ENCODE assay signal across 16 mouse cellular contexts in genomic region chr7:143159446-143159845, GRCm38 (mm10). TPM values are rescaled to one million over a fixed set of nuclear protein-coding genes. Genes with fewer than 3 reads are reported as not detected.
DNase-seq lines count a peak whose midpoint lies in the region; ATAC-seq and TF ChIP-seq lines count a peak whose summit lies in the region.
"Had no signal": no experiment of that assay in that cellular context is flagged by ENCODE, and none has a peak within 500 bp of the region (broad histone marks: within the 10 kb centered on the region; RNA-seq: fewer than 3 reads in every experiment).

No protein-coding gene starts in this region.

- no peak overlapping the region for H3K9ac ChIP-seq in forebrain, embryonic 11.5 days (ENCODE audit: low read length)
- H3K9ac ChIP-seq in forebrain, postnatal 0 days, result no peak overlapping the region
- H3K9ac ChIP-seq in hindbrain, embryonic 14.5 days, result no peak overlapping the region
- no peak overlapping the region for H3K9ac ChIP-seq in neural tube, embryonic 11.5 days (ENCODE audit: low read length)
- H3K9ac ChIP-seq in neural tube, embryonic 14.5 days (replicated peaks; ENCODE audit: low read depth, low read length), result no peak overlapping the region
- H3K9ac ChIP-seq: liver, postnatal 0 days had no signal

- no peaks in the 10 kb centered on the region; the same call in 1 of the 2 replicates for H3K27me3 ChIP-seq in forebrain, embryonic 11.5 days (ENCODE audit: control insufficient read depth, insufficient read depth, low read length)
- H3K27me3 ChIP-seq in forebrain, postnatal 0 days (ENCODE audit: insufficient read depth, low read length), result no peaks in the 10 kb centered on the region; the same call in none of the 2 replicates
- H3K27me3 ChIP-seq in hindbrain, embryonic 10.5 days (ENCODE audit: insufficient read depth, poor library complexity, severe bottlenecking), result peaks cover 30% of the 10 kb centered on the region
- no peaks in the 10 kb centered on the region for H3K27me3 ChIP-seq in hindbrain, embryonic 14.5 days (ENCODE audit: control insufficient read depth, insufficient read depth, low read length)
- no peaks in the 10 kb centered on the region for H3K27me3 ChIP-seq in neural tube, embryonic 11.5 days (ENCODE audit: control insufficient read depth, insufficient read depth, low read length)
- H3K27me3 ChIP-seq in neural tube, embryonic 14.5 days (ENCODE audit: control insufficient read depth, insufficient read depth, low read length), result no peaks in the 10 kb centered on the region

- H3K4me3 ChIP-seq in forebrain, embryonic 11.5 days (ENCODE audit: low read depth, low read length), result no peak overlapping the region
- H3K4me3 ChIP-seq in forebrain, postnatal 0 days (ENCODE audit: low read depth, low read length), result no peak overlapping the region
- H3K4me3 ChIP-seq in hindbrain, embryonic 10.5 days, result no peak overlapping the region
- H3K4me3 ChIP-seq in hindbrain, embryonic 14.5 days (replicated peaks; ENCODE audit: low read length), result no peak overlapping the region
- H3K4me3 ChIP-seq in neural tube, embryonic 11.5 days (ENCODE audit: low read depth, low read length), result no peak overlapping the region
- H3K4me3 ChIP-seq in neural tube, embryonic 14.5 days (ENCODE audit: low read depth, low read length), result no peak overlapping the region
- H3K4me3 ChIP-seq: erythroblast, embryonic 14.5 days had no signal

- no peak for DNase-seq in forebrain, embryonic 11.5 days (ENCODE audit: low spot score)
- DNase-seq in forebrain, postnatal 0 days, result no peak
- DNase-seq in hindbrain, embryonic 10.5 days (ENCODE audit: low spot score), result peak; percentile 33
- no peak for DNase-seq in hindbrain, embryonic 14.5 days (ENCODE audit: low spot score)
- DNase-seq in neural tube, embryonic 11.5 days (ENCODE audit: low spot score), result no peak
- no peak for DNase-seq in neural tube, embryonic 10.5 days (ENCODE audit: extremely low spot score, low spot score)
- DNase-seq in thymus, postnatal 10 days (ENCODE audit: low spot score in 2 of 2), result no peak
- DNase-seq: adrenal gland, postnatal 10 days; cerebellum, postnatal 25 days; gastrocnemius, postnatal 10 days; kidney, adult 9 months; liver, postnatal 0 days; right cerebral cortex, postnatal 14 days; thymus, adult 2 months had no signal

- H3K4me2 ChIP-seq in forebrain, embryonic 11.5 days (ENCODE audit: low read depth, low read length, severe bottlenecking), result no peak overlapping the region
- H3K4me2 ChIP-seq in forebrain, postnatal 0 days (ENCODE audit: low read depth), result no peak overlapping the region
- H3K4me2 ChIP-seq in hindbrain, embryonic 14.5 days (replicated peaks), result no peak overlapping the region
- no peak overlapping the region for H3K4me2 ChIP-seq in neural tube, embryonic 11.5 days (ENCODE audit: low read depth)
- H3K4me2 ChIP-seq in neural tube, embryonic 14.5 days (ENCODE audit: low read depth, low read length), result no peak overlapping the region

- TF ChIP-seq CTCF in forebrain, postnatal 0 days (IDR thresholded peaks at IDR 0.05; ENCODE audit: low read depth), result no peak

- WGBS in forebrain, embryonic 11.5 days, result 45% methylated on average over 11 of the region's 11 CpGs
- 54% methylated on average over 11 of the region's 11 CpGs for WGBS in forebrain, postnatal 0 days
- WGBS in hindbrain, embryonic 10.5 days, result 41% methylated on average over 11 of the region's 11 CpGs
- 25% methylated on average over 11 of the region's 11 CpGs for WGBS in hindbrain, embryonic 14.5 days
- 49% methylated on average over 11 of the region's 11 CpGs for WGBS in neural tube, embryonic 11.5 days
- 31% methylated on average over 11 of the region's 11 CpGs for WGBS in neural tube, embryonic 14.5 days

- H3K27ac ChIP-seq in forebrain, embryonic 11.5 days (ENCODE audit: low read depth, low read length), result no peak overlapping the region
- no peak overlapping the region for H3K27ac ChIP-seq in forebrain, postnatal 0 days (ENCODE audit: low read depth, low read length)
- peak overlapping the region; percentile 80 for H3K27ac ChIP-seq in hindbrain, embryonic 10.5 days
- no peak overlapping the region for H3K27ac ChIP-seq in hindbrain, embryonic 14.5 days
- no peak overlapping the region for H3K27ac ChIP-seq in neural tube, embryonic 11.5 days (ENCODE audit: low read depth, low read length)
- H3K27ac ChIP-seq in neural tube, embryonic 14.5 days (ENCODE audit: low read depth, low read length), result no peak overlapping the region

- no peaks in the 10 kb centered on the region for H3K36me3 ChIP-seq in forebrain, embryonic 11.5 days (ENCODE audit: control insufficient read depth, insufficient read depth, low read length)
- H3K36me3 ChIP-seq in forebrain, postnatal 0 days (ENCODE audit: insufficient read depth), result no peaks in the 10 kb centered on the region
- no peaks in the 10 kb centered on the region for H3K36me3 ChIP-seq in hindbrain, embryonic 10.5 days
- H3K36me3 ChIP-seq in hindbrain, embryonic 14.5 days (replicated peaks; ENCODE audit: control insufficient read depth, insufficient read depth), result no peaks in the 10 kb centered on the region
- H3K36me3 ChIP-seq in neural tube, embryonic 11.5 days (ENCODE audit: control insufficient read depth, insufficient read depth, low read length), result no peaks in the 10 kb centered on the region
- H3K36me3 ChIP-seq in neural tube, embryonic 14.5 days (ENCODE audit: control insufficient read depth, insufficient read depth, low read length), result no peaks in the 10 kb centered on the region

- 0 out of 2 replicates have a peak, but pooled peaks have one; percentile 24 for ATAC-seq in forebrain, embryonic 11.5 days (replicated peaks; ENCODE audit: low FRiP score)
- no peak for ATAC-seq in forebrain, postnatal 0 days
- no peak for ATAC-seq in hindbrain, embryonic 14.5 days (ENCODE audit: low FRiP score)
- peak; percentile 60; the same call in 1 of the 2 replicates for ATAC-seq in neural tube, embryonic 11.5 days (ENCODE audit: insufficient read depth, low FRiP score, low TSS enrichment)
- 0 out of 2 replicates have a peak, but pooled peaks have one; percentile 9 for ATAC-seq in neural tube, embryonic 14.5 days (ENCODE audit: low read depth)
- ATAC-seq: liver, postnatal 0 days had no signal

- H3K9me3 ChIP-seq in forebrain, embryonic 11.5 days (ENCODE audit: control insufficient read depth, low read length), result no peaks in the 10 kb centered on the region
- H3K9me3 ChIP-seq in forebrain, postnatal 0 days (ENCODE audit: low read length), result no peaks in the 10 kb centered on the region
- no peaks in the 10 kb centered on the region for H3K9me3 ChIP-seq in hindbrain, embryonic 10.5 days
- no peaks in the 10 kb centered on the region for H3K9me3 ChIP-seq in hindbrain, embryonic 14.5 days (ENCODE audit: control insufficient read depth, low read length)
- no peaks in the 10 kb centered on the region for H3K9me3 ChIP-seq in neural tube, embryonic 11.5 days (ENCODE audit: control insufficient read depth, low read length)
- no peaks in the 10 kb centered on the region for H3K9me3 ChIP-seq in neural tube, embryonic 14.5 days (ENCODE audit: control insufficient read depth, low read length)

- peaks cover 11% of the 10 kb centered on the region for H3K4me1 ChIP-seq in forebrain, embryonic 11.5 days (replicated peaks; ENCODE audit: control insufficient read depth, insufficient read depth, low read length)
- H3K4me1 ChIP-seq in forebrain, postnatal 0 days (ENCODE audit: insufficient read depth), result no peaks in the 10 kb centered on the region
- H3K4me1 ChIP-seq in hindbrain, embryonic 10.5 days (replicated peaks), result peaks cover 31% of the 10 kb centered on the region
- H3K4me1 ChIP-seq in hindbrain, embryonic 14.5 days (replicated peaks; ENCODE audit: control insufficient read depth, insufficient read depth, low read length), result peaks cover 16% of the 10 kb centered on the region
- peaks cover 10% of the 10 kb centered on the region for H3K4me1 ChIP-seq in neural tube, embryonic 11.5 days (ENCODE audit: control insufficient read depth, insufficient read depth, low read length)
- peaks cover 6% of the 10 kb centered on the region for H3K4me1 ChIP-seq in neural tube, embryonic 14.5 days (ENCODE audit: control insufficient read depth, insufficient read depth, low read length)

RNA-seq across cellular contexts. Expression of gene Kcnq1, which starts 53.3 kb away (rescaled TPM):
- 1.1 and 1.5 TPM in 2 replicates for polyA plus RNA-seq in forebrain, embryonic 11.5 days (2014; fragmentation: Nextera tagmentation; extraction: Ambion mirVana)
- total RNA-seq in forebrain, postnatal 0 days (2014; rRNA removed), result 0.77 and 1.00 TPM in 2 replicates
- 1.1 and 2.0 TPM in 2 replicates for polyA plus RNA-seq in forebrain, postnatal 0 days (2015; fragmentation: Nextera tagmentation; extraction: Ambion mirVana)
- polyA plus RNA-seq in hindbrain, embryonic 10.5 days (2016; fragmentation: Nextera tagmentation; extraction: Ambion mirVana), result 0.98 and 2.3 TPM in 2 replicates
- 0.94 and 1.3 TPM in 2 replicates for polyA plus RNA-seq in hindbrain, embryonic 14.5 days (2014; fragmentation: Nextera tagmentation; extraction: Ambion mirVana)
- polyA plus RNA-seq in neural tube, embryonic 11.5 days (2014; fragmentation: Nextera tagmentation; extraction: Ambion mirVana), result 1.6 and 1.7 TPM in 2 replicates
- polyA plus RNA-seq in neural tube, embryonic 14.5 days (2014; fragmentation: Nextera tagmentation; extraction: Ambion mirVana), result 1.8 and 2.4 TPM in 2 replicates

Comparison
In these comparisons a context has a peak if more than half of its experiments do, and no peak if none do; other contexts are left out.
1. ATAC-seq: peak in forebrain, embryonic 11.5 days (single experiment), neural tube, embryonic 11.5 days (single experiment) and neural tube, embryonic 14.5 days (single experiment); none in forebrain, postnatal 0 days (single experiment) and hindbrain, embryonic 14.5 days (single experiment).